Mouse (Mus musculus) ES-CJ7 (cell line): ENCODE data around the gene Zfp109.

Experiments
- DNase-seq: peaks from one replicate; pipeline ENCODE4 v3.0.0; 2011; ENCODE audit warnings: low read depth, low spot score

The Zfp109 gene

DNA sequence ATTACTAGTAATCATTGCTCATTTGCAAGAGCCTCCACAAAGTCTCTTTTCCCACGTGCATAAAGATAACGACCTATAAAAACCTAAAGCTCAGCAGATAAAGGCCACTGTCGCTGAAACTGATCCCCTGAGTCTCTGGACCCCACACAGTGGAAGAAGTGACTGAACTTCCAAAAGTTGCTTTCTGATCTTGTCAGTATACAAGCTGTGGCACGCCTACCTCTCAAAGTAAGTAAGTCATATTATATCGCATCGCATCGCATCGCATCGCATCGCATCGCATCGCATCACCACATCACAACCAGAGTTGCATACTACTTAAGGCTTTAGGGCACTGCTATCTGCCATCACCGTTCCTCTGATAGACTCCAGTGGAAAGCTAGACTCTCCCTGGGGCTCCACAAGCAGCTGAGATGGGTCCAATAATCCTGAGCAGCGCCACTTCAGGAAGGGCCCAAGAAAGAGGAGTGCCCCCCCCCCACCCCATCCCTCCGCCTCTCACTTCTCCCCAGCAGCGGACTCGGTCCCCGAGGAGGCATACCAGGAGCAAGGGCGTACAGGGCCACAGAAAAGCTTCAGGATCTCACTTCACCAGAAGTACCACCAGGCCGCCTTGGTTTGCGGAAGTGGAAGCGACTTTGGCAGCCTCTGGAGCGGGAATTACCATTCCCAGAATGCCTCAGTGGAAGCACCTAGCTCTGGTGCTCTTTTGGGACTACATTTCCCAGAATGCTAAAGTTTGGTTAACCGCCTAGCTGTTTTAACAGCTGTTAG, 29.7 kb downstream of the Zfp109 start:
- peak; percentile 84 for DNase-seq

DNA sequence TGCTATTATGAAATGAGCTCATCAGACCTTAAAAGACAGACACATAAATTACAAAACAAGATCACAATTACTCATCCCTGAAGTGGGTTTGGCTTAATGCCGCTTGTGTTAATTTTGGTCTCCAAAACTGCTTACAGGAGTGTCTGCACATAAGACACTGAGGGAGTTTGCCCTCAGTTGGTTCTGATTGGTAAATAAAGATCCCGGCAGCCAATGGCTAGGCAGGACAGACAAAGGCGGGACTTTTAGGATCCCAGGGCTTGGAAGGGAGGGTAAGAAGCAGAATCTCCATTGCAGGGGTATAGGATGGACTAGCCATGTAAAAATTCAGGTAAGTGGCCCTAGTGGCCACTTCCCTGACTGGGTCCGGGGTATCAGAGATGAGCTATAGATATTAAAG, 40.4 kb downstream of the Zfp109 start:
- peak; percentile 30 for DNase-seq

DNA sequence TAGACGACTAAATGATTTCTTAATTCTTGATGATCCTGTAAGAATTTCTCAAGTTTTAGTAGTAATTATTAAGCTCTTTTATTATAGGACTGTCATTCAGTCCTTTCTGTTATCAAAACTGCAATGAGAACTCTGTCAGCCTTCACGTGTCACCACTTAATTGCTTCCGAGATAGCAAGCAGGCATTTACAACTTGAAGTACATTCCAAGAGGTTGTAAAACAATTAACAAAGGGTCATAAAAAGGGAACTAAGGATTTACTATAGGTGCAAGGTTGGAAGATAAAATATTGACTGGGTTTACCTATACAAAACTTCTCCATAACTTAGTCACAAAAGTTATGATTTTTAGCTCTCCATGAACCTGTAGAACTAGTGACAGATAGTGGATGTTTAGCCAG, 44.2 kb downstream of the Zfp109 start:
- DNase-seq = no peak

DNA sequence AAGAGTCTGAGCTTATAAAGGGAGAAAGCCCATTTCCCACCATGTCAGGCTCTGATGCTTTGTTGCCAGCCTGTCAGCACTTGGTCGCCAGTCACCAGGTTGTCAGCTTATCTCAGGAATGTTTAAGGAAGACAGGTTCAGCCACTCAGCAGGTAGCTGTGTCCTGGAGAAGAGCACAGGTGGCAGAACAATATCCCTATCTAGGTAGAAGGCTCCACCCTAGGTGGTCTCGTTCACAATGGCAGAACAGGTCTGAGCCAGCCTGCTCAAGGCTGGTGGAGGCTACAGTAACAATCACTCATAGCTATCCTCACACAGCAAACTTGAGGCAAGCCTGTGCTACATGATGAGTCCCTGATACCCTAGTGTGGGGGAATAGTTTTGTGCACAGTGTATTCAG, 46.0 kb downstream of the Zfp109 start:
- DNase-seq = peak; percentile 31

DNA sequence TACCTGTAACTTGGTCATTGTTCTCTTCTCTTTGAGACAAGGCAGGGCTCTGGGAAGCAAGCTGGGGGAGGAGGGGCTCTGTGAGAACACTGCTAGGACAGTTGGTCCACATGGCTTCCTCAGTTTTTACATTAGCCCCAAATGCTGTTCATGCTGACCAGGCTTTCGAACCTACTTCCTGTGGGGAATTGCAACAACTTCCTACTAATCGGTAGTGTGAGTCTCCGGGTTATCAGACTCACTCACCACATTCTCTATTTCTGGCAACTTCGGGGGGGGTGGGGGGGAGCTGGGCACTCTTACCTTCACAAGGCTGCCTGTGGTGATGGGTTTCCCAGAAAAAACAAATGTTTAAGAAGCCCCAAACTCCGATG, 47.8 kb downstream of the Zfp109 start:
- DNase-seq = no peak

DNA sequence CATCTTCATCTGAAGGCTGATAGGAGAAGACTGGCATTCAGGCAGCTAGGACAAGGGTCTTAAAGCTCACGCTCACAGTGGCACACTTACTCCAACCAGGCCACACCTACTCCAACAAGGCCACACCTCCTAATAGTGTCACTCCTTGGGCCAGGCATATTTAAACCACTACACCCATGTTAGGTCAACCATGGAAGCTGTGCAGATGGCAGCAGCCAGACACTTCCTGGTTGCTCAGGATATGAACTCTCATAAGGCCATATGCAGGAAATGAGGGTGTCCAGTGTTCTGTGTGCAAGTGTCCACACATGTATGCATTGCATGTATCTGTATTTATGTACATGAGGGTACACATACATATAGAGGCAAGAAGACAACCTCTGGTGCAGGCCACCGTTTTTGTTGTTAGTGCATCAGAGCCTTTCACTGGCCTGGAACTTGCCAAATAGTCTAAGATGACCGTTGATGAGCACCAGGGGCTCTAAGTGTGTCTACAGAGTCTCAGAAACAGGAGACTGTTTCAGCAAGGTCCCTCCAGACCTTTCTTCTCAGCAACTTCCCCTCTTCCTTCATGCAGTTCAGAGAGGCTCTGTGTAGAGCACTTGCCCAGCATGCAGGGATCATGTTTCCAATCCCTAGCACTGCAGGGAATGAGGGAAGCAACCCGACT, 48.3 kb downstream of the Zfp109 start:
- DNase-seq = no peak

DNA sequence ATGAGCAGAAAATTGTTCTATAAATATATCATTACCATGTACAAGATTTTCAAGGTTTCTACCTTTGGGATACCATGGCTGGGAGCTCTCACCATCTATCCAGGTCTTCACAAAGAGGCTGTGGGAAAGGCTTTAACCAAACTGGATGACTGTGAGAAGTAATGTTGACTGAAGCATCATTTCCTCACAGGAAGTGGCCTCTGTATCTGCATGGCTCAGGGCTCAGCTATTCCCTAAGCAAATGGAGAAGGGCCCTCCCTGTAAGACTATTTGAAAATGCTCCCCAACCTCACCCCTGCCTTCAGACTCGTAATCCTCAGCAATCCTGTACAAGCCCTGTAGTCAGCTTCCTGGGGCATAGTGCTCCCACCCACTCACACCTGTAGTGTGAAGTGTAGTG, 49.7 kb downstream of the Zfp109 start:
- no peak for DNase-seq
